Mouse (Mus musculus) layer of hippocampus, postnatal 25 days (tissue): ENCODE results near the gene Tsr3. TPM values are rescaled to one million over a fixed set of nuclear protein-coding genes. Genes with fewer than 3 reads are reported as not detected.
A peak's percentile ranks its signal among the peaks of the same experiment; 100 is the strongest.
"Not testable (repeated sequence)": the region's sequence is repeated elsewhere in the genome, so short reads cannot be mapped to it uniquely, and the experiment has no call there.

ENCODE experiments used
- DNase-seq, 2 experiments: peaks; one replicate each; pipeline ENCODE4 v3.0.0; 2022; ENCODE audit warnings: mixed read lengths in 2 of 2, low spot score in 1 of 2; ENCODE audit errors: extremely low spot score in 1 of 2
- total RNA-seq, 2 experiments: library from RNA; stranded (reverse); gene quantifications; 2 replicates each; pipeline ENCODE4 v1.2.3; 2021

Tsr3 gene
- 10 to 100 TPM; 25.1 to 28.5 TPM for total RNA-seq

GRCm38 (mm10) chr17:25239695-25240636, at the start of gene Tsr3, which contains the start of gene Gnptg:
TSS of gene Tsr3 (plus strand) at chr17:25240170.
TSS of gene Gnptg (minus strand) at chr17:25240124.
- DNase-seq = peak; percentile 67 to 75

GRCm38 (mm10) chr17:25202401-25202800, 37.6 kb upstream of the Tsr3 start:
- DNase-seq = no peak

- DNase-seq = no peak
Observed at GRCm38 (mm10) chr17:25210006-25210405, 30.0 kb upstream of the Tsr3 start.

- no peak for DNase-seq
Observed at GRCm38 (mm10) chr17:25210680-25211466, 29.1 kb upstream of the Tsr3 start.

- no peak for DNase-seq
Observed at GRCm38 (mm10) chr17:25211705-25212104, 28.3 kb upstream of the Tsr3 start.

GRCm38 (mm10) chr17:25215431-25215830, 24.5 kb upstream of the Tsr3 start:
- no peak for DNase-seq

GRCm38 (mm10) chr17:25218967-25219366, 21.0 kb upstream of the Tsr3 start:
- no peak for DNase-seq

- no peak for DNase-seq
Observed at GRCm38 (mm10) chr17:25219492-25220295, 20.3 kb upstream of the Tsr3 start.

GRCm38 (mm10) chr17:25220746-25221145, 19.2 kb upstream of the Tsr3 start:
- no peak for DNase-seq

GRCm38 (mm10) chr17:25221821-25222503, 18.0 kb upstream of the Tsr3 start:
- DNase-seq = peak in 1 of 2 experiments; percentile 42

GRCm38 (mm10) chr17:25222504-25222940, 17.4 kb upstream of the Tsr3 start:
- DNase-seq = peak in 1 of 2 experiments; percentile 47

- DNase-seq = no peak
Observed at GRCm38 (mm10) chr17:25222951-25223601, 16.9 kb upstream of the Tsr3 start.

GRCm38 (mm10) chr17:25224586-25225222, 15.3 kb upstream of the Tsr3 start:
- DNase-seq = no peak

- DNase-seq = no peak
Observed at GRCm38 (mm10) chr17:25225659-25226058, 14.3 kb upstream of the Tsr3 start.

- DNase-seq = no peak
Observed at GRCm38 (mm10) chr17:25227991-25228390, 12.0 kb upstream of the Tsr3 start.

- not testable (repeated sequence) for DNase-seq
Observed at GRCm38 (mm10) chr17:25230014-25230655, 9.8 kb upstream of the Tsr3 start.

- no peak for DNase-seq
Observed at GRCm38 (mm10) chr17:25230700-25231099, 9.3 kb upstream of the Tsr3 start.

- not testable (repeated sequence) for DNase-seq
Observed at GRCm38 (mm10) chr17:25231621-25232020, 8.3 kb upstream of the Tsr3 start.
